Mouse (Mus musculus) hindbrain, embryonic 13.5 days (tissue): ENCODE results near the gene Slc33a1. TPM values are rescaled to one million over a fixed set of nuclear protein-coding genes. Genes with fewer than 3 reads are reported as not detected.

Source experiments
- ATAC-seq: fragments of 200-750 bp; cut with Nextera tagmentation; 2 replicates; pipeline ENCODE4 v1.8.0; 2017; ENCODE audit warnings: moderate TSS enrichment; ENCODE audit not compliant: low FRiP score
- H3K27ac ChIP-seq: fragments of 300-500 bp; sonication (generic); 2 replicates; pipeline ENCODE4 v1.5.1; 2015; ENCODE audit warnings: inconsistent platforms, mild to moderate bottlenecking, moderate library complexity
- H3K27me3 ChIP-seq: fragments of 300-500 bp; sonication (generic); 2 replicates; pipeline ENCODE4 v1.6.1; 2015; ENCODE audit warnings: mild to moderate bottlenecking, inconsistent platforms
- H3K36me3 ChIP-seq: fragments of 300-500 bp; sonication (generic); 2 replicates; pipeline ENCODE4 v1.6.1; 2015; ENCODE audit warnings: mild to moderate bottlenecking, inconsistent platforms
- H3K4me1 ChIP-seq: fragments of 300-500 bp; sonication (generic); replicated peaks from 2 replicates; pipeline ENCODE4 v1.6.1; 2015; ENCODE audit warnings: inconsistent platforms
- H3K4me2 ChIP-seq: fragments of 300-500 bp; sonication (generic); 2 replicates; pipeline ENCODE4 v1.6.1; 2015; ENCODE audit warnings: inconsistent platforms, mild to moderate bottlenecking, moderate library complexity
- H3K4me3 ChIP-seq: fragments of 300-500 bp; sonication (generic); 2 replicates; pipeline ENCODE4 v1.5.1; 2015; ENCODE audit warnings: mild to moderate bottlenecking, inconsistent platforms
- H3K9ac ChIP-seq: fragments of 300-500 bp; sonication (generic); 2 replicates; pipeline ENCODE4 v1.6.1; 2015; ENCODE audit warnings: mild to moderate bottlenecking, inconsistent platforms
- H3K9me3 ChIP-seq: fragments of 300-500 bp; sonication (generic); 2 replicates; pipeline ENCODE4 v1.6.1; 2016; ENCODE audit warnings: inconsistent platforms
- WGBS: fragments of 180-500 bp; shearing (Covaris S2); methylation state at CpG from one replicate; pipeline ENCODE4 v1.1.7; 2015; 5-methylcytosine and 5-hydroxymethylcytosine counted together
- polyA plus RNA-seq: library from polyadenylated mRNA; unstranded; fragments of >200 nt; fragmentation: Nextera tagmentation; extraction: Ambion mirVana; gene quantifications from 2 replicates; pipeline ENCODE4 v1.2.1, GENCODE M21; 2015

Gene Slc33a1
- polyA plus RNA-seq, 1 experiment from 2014 or later = 15.1 TPM

DNA sequence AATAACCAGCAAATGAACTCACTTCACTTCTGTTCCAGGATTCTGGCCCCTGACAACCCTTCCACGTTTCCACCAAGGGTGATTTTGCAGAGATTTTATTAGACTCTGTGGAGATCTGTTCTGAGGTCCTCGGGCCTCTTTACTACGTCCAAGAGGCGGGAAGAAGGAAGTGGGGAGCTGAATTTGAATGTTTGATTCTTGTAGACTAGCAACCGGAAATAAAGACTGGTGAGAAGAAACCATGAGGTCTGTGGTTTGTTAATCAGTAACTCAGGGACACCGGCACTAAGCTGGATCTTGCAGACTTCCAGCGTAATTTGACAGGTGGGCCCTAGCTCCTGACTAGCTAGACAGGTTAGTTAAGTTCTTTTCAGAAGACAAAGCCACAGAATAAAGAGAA is 70.9 kb downstream of the Slc33a1 start:
- H3K36me3 ChIP-seq = 0 out of 2 replicates have a peak, but pooled peaks cover 3% of the 10 kb centered on the region
- no peak overlapping the region for H3K4me3 ChIP-seq
- H3K9ac ChIP-seq = no peak overlapping the region
- ATAC-seq = no peak
- WGBS = 48% methylated on average over 7 of the region's 7 CpGs
- H3K27me3 ChIP-seq = no peaks in the 10 kb centered on the region
- peaks cover 18% of the 10 kb centered on the region for H3K4me1 ChIP-seq
- no peak overlapping the region; the same call in 1 of the 2 replicates for H3K27ac ChIP-seq
- no peaks in the 10 kb centered on the region for H3K9me3 ChIP-seq
- no peak overlapping the region for H3K4me2 ChIP-seq

DNA sequence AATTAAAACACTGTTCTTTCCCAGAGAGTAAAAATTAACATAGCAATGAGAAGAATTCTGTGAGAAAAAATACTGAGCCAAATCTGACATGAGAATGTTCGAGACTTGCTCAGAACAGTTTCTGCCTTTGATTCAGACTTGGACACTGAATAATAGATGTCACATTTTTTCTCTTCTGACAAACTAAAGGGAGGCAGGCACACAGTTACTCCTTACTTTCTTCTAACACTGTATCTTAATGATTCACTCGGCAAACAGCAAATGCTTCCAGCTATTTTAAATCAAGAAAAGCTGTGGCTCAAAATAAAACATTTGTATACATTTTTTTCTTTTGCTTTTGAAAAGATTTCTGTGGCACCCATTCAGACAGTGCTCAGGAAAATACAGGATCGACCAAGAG is 72.4 kb downstream of the Slc33a1 start:
- H3K4me1 ChIP-seq = peaks cover 10% of the 10 kb centered on the region
- 62% methylated on average over 3 of the region's 3 CpGs for WGBS
- H3K36me3 ChIP-seq = 0 out of 2 replicates have a peak, but pooled peaks cover 3% of the 10 kb centered on the region
- no peaks in the 10 kb centered on the region for H3K27me3 ChIP-seq
- no peak overlapping the region for H3K27ac ChIP-seq
- H3K4me2 ChIP-seq = no peak overlapping the region
- no peak for ATAC-seq
- no peak overlapping the region for H3K9ac ChIP-seq
- no peaks in the 10 kb centered on the region for H3K9me3 ChIP-seq
- H3K4me3 ChIP-seq = no peak overlapping the region

Other genes with a start within 250 kb of the Slc33a1 start
- gene Plch1, start 65.3 kb downstream of the Slc33a1 start, polyA plus RNA-seq = 11.1 and 12.2 TPM in 2 replicates
- gene E130311K13Rik, start 35.3 kb downstream of the Slc33a1 start, polyA plus RNA-seq = 5.3 and 6.4 TPM in 2 replicates
- 44.5 and 47.4 TPM in 2 replicates for gene Gmps, start 11.3 kb upstream of the Slc33a1 start, polyA plus RNA-seq
- gene Vmn2r1, start 116.8 kb upstream of the Slc33a1 start, polyA plus RNA-seq = 0.09 and 0.19 TPM in 2 replicates
- not detected in 2 replicates for gene Vmn2r2, start 177.2 kb upstream of the Slc33a1 start, polyA plus RNA-seq